Mouse (Mus musculus): ENCODE results near the gene Prkcd. TPM values are rescaled to one million over a fixed set of nuclear protein-coding genes. Genes with fewer than 3 reads are reported as not detected.
A peak's percentile ranks its signal among the peaks of the same experiment; 100 is the strongest.

The Prkcd gene
- polyA plus RNA-seq, 1 experiment, result 86.0 TPM

GRCm38 (mm10) chr14:30551981-30552380 lies 74.0 kb downstream of the Prkcd start:
- DNase-seq, result no peak
- TF ChIP-seq POLR2A (IDR thresholded peaks at IDR 0.05; ENCODE audit: borderline replicate concordance, insufficient read depth, low read length) (no peak), CTCF (IDR thresholded peaks at IDR 0.05; ENCODE audit: borderline replicate concordance, insufficient read depth, low read depth, low read length) (no peak)
- H3K27ac ChIP-seq (ENCODE audit: insufficient read depth, low read length), result no peak overlapping the region
- peaks cover 8% of the 10 kb centered on the region for H3K4me1 ChIP-seq (ENCODE audit: control insufficient read depth, insufficient read depth, low read length)
- H3K4me3 ChIP-seq (replicated peaks; ENCODE audit: insufficient read depth, low read depth, low read length), result no peak overlapping the region
- no peaks in the 10 kb centered on the region for H3K27me3 ChIP-seq (ENCODE audit: control insufficient read depth, insufficient read depth, low read length)
- WGBS, result 95% methylated on average over 2 of the region's 2 CpGs

- peaks cover 8% of the 10 kb centered on the region for H3K4me1 ChIP-seq (ENCODE audit: control insufficient read depth, insufficient read depth, low read length)
- WGBS, result 42% methylated on average over 5 of the region's 5 CpGs
- no peak for TF ChIP-seq POLR2A (IDR thresholded peaks at IDR 0.05; ENCODE audit: borderline replicate concordance, insufficient read depth, low read length)
- no peak for TF ChIP-seq CTCF (IDR thresholded peaks at IDR 0.05; ENCODE audit: borderline replicate concordance, insufficient read depth, low read depth, low read length)
- no peaks in the 10 kb centered on the region for H3K27me3 ChIP-seq (ENCODE audit: control insufficient read depth, insufficient read depth, low read length)
- no peak overlapping the region for H3K4me3 ChIP-seq (replicated peaks; ENCODE audit: insufficient read depth, low read depth, low read length)
- DNase-seq, result no peak
- H3K27ac ChIP-seq (ENCODE audit: insufficient read depth, low read length), result no peak overlapping the region
Measured at GRCm38 (mm10) chr14:30551509-30551908, 74.5 kb downstream of the Prkcd start.

DNA sequence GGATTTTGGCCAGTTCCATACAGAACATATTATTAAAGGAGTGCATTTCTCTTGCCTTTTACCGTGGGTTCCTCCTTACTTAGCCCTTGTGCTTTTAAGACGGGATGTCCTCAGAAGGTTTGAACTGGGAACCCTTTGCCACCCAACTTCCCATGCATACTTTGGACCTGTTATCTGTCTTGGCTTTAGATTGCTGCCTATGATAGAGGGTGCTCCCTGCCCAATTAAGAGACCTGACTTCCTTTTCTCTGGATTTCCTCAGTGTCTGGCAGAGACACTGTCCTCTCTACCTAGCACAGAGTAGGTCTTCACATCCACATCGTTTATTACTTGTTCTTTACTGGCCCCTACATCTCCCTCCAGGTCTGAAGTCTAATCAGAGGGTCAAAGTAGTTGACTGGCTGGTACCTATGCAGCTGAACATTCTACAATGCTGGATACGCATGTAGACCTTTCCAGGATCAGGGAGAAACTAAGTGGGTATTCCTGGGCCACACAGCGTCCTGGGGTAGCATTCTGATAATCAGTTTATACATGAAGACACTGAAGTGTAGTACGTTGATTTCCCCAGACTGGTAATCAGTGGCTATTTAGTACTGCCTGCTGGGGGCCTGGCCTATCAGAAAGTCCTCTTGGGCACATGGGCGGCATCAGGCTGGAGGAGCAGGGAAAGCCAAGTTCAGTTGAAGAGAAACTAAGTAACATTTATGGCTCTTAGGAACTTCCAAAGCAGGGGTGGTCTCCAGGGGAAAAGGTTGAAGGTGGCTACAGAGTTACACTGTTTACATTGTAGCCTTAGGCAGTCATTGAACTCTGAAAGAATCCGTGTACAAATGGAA lies 75.6 kb downstream of the Prkcd start:
- Histone ChIP-seq H3K27me3 (ENCODE audit: control insufficient read depth, insufficient read depth, low read length) (no peaks in the 10 kb centered on the region), H3K27ac (ENCODE audit: insufficient read depth, low read length) (no peak overlapping the region), H3K4me3 (replicated peaks; ENCODE audit: insufficient read depth, low read depth, low read length) (no peak overlapping the region), H3K4me1 (ENCODE audit: control insufficient read depth, insufficient read depth, low read length) (peaks cover 8% of the 10 kb centered on the region)
- 63% methylated on average over 8 of the region's 8 CpGs for WGBS
- TF ChIP-seq POLR2A (IDR thresholded peaks at IDR 0.05; ENCODE audit: borderline replicate concordance, insufficient read depth, low read length), result no peak
- no peak for DNase-seq

DNA sequence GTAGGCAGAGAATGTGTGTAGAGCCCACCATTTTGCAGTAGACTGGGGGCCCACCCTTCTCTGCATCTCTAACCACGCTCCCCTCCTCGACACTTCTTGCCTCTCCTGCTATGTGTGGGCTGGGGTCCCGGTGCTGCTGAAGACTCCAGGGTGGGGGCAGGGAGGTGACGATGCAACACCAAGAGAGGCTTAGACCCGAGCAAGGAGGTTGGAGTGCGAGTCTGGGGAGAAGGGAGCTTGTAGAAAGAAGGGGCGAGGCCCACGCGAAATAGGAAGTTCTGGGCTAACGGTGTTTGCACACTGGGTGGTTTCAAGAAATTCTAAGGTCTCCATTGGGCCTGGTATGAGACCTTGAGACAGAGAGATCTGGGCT lies 76.2 kb downstream of the Prkcd start:
- H3K27me3 ChIP-seq (ENCODE audit: control insufficient read depth, insufficient read depth, low read length), result no peaks in the 10 kb centered on the region
- no peak for TF ChIP-seq CTCF (IDR thresholded peaks at IDR 0.05; ENCODE audit: borderline replicate concordance, insufficient read depth, low read depth, low read length)
- TF ChIP-seq POLR2A (IDR thresholded peaks at IDR 0.05; ENCODE audit: borderline replicate concordance, insufficient read depth, low read length), result no peak
- H3K4me3 ChIP-seq (replicated peaks; ENCODE audit: insufficient read depth, low read depth, low read length), result peak overlapping the region; percentile 77
- H3K4me1 ChIP-seq (ENCODE audit: control insufficient read depth, insufficient read depth, low read length), result peaks cover 8% of the 10 kb centered on the region
- DNase-seq, result peak in 1 of 2 experiments; percentile 34
- WGBS, result 11% methylated on average over 10 of the region's 10 CpGs
- H3K27ac ChIP-seq (ENCODE audit: insufficient read depth, low read length), result no peak overlapping the region

DNA sequence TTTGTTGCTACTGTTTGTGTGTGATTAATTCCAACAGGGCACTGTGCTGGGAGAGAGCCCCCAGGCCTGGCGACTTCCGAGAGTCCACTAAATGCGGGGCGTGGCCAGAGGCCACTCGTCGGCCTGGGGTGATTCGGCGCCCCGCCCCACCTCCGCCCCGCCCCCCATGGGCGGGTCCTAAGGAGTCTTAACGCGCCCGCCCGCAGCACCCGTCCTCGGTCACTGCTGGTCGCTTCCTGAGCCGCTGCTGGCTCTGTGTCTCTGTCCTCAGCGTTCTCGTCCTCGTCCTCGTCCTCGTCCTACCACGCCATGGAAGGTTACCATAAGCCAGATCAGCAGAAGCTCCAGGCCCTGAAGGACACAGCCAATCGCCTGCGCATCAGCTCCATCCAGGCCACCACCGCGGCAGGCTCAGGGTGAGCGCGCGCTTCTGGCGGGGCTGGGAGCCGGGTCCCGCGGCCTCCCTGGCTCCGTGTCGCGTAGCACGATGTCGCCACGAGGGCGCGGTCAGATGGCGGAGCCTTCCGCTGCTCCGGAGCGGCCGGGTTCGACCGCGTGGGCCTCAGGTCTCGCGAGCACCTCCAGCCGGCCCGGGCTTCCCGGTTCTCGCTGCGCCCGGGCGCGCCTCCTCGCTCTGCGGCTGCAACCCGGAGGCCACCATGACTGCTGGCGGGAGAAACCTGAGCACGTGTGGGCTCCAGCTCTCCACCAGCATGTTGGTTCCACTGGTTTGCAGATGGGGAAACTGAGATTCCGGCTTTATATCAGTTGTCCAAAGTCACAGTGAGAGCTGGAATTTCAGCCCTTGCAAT lies 76.8 kb downstream of the Prkcd start:
- peak overlapping the region; percentile 58 for H3K27ac ChIP-seq (ENCODE audit: insufficient read depth, low read length)
- WGBS, result under 1% methylated on average over 69 of the region's 69 CpGs
- peak; percentile 90 to 92 for DNase-seq
- peak overlapping the region; percentile 77 for H3K4me3 ChIP-seq (replicated peaks; ENCODE audit: insufficient read depth, low read depth, low read length)
- peaks cover 8% of the 10 kb centered on the region for H3K4me1 ChIP-seq (ENCODE audit: control insufficient read depth, insufficient read depth, low read length)
- H3K27me3 ChIP-seq (ENCODE audit: control insufficient read depth, insufficient read depth, low read length), result no peaks in the 10 kb centered on the region
- no peak for TF ChIP-seq CTCF (IDR thresholded peaks at IDR 0.05; ENCODE audit: borderline replicate concordance, insufficient read depth, low read depth, low read length)
- peak; percentile 85 for TF ChIP-seq POLR2A (IDR thresholded peaks at IDR 0.05; ENCODE audit: borderline replicate concordance, insufficient read depth, low read length)

- Histone ChIP-seq H3K27me3 (ENCODE audit: control insufficient read depth, insufficient read depth, low read length) (no peaks in the 10 kb centered on the region), H3K27ac (ENCODE audit: insufficient read depth, low read length) (peak within 1 kb of the TSS; percentile 58), H3K4me1 (ENCODE audit: control insufficient read depth, insufficient read depth, low read length) (peaks cover 8% of the 10 kb centered on the region), H3K4me3 (replicated peaks; ENCODE audit: insufficient read depth, low read depth, low read length) (peak within 1 kb of the TSS; percentile 77)
- WGBS, result 30% methylated on average over 8 of the region's 8 CpGs
- TF ChIP-seq POLR2A (IDR thresholded peaks at IDR 0.05; ENCODE audit: borderline replicate concordance, insufficient read depth, low read length), result no peak
- no peak for TF ChIP-seq CTCF (IDR thresholded peaks at IDR 0.05; ENCODE audit: borderline replicate concordance, insufficient read depth, low read depth, low read length)
- DNase-seq, result peak; percentile 58 to 64
Measured at GRCm38 (mm10) chr14:30548131-30548720, 77.8 kb downstream of the Prkcd start, which contains the start of gene Tkt. Gene Tkt (plus strand): TSS chr14:30548359.

Other genes starting within 250 kb of the Prkcd start
- gene Dcp1a, start 146.7 kb downstream of the Prkcd start, polyA plus RNA-seq (2012; rRNA removed), result 20.6 and 20.8 TPM in 2 replicates
- 35.0 and 46.0 TPM in 2 replicates for gene Cacna1d, start 134.8 kb downstream of the Prkcd start, polyA plus RNA-seq (2012; rRNA removed)
- 181 and 183 TPM in 2 replicates for gene Tkt, start 77.9 kb downstream of the Prkcd start, polyA plus RNA-seq (2012; rRNA removed)
- 12.1 and 12.4 TPM in 2 replicates for gene Rft1, start 28.1 kb upstream of the Prkcd start, polyA plus RNA-seq (2012; rRNA removed)
- gene Sfmbt1, start 88.6 kb upstream of the Prkcd start, polyA plus RNA-seq (2012; rRNA removed), result 8.9 and 9.7 TPM in 2 replicates
- 34.3 and 36.5 TPM in 2 replicates for gene Tmem110, start 199.4 kb upstream of the Prkcd start, polyA plus RNA-seq (2012; rRNA removed)